14 mouse cellular contexts compared by ENCODE assay signal in genomic region chr5:15933017-15933416, GRCm38 (mm10). TPM values are rescaled to one million over a fixed set of nuclear protein-coding genes. Genes with fewer than 3 reads are reported as not detected.
DNase-seq lines count a peak whose midpoint lies in the region; ATAC-seq lines count a peak whose summit lies in the region.
"Had no signal": no experiment of that assay in that cellular context is flagged by ENCODE, and none has a peak within 500 bp of the region (broad histone marks: within the 10 kb centered on the region; RNA-seq: fewer than 3 reads in every experiment).

No protein-coding gene starts in this region.

- no peak overlapping the region for H3K27ac ChIP-seq in limb, embryonic 12.5 days
- no peak overlapping the region for H3K27ac ChIP-seq in limb, embryonic 10.5 days
- H3K27ac ChIP-seq in hindbrain, embryonic 11.5 days (ENCODE audit: low read depth, low read length): no peak overlapping the region
- H3K27ac ChIP-seq in midbrain, embryonic 14.5 days (replicated peaks; ENCODE audit: low read depth, low read length): peak overlapping the region; percentile 98

- no peak overlapping the region for H3K4me3 ChIP-seq in limb, embryonic 12.5 days (replicated peaks)
- H3K4me3 ChIP-seq in limb, embryonic 10.5 days: no peak overlapping the region
- H3K4me3 ChIP-seq in hindbrain, embryonic 11.5 days (ENCODE audit: low read depth, low read length): no peak overlapping the region
- H3K4me3 ChIP-seq in midbrain, embryonic 14.5 days (replicated peaks; ENCODE audit: low read depth, low read length): peak overlapping the region; percentile 60
- H3K4me3 ChIP-seq: erythroblast, embryonic 14.5 days had no signal

- no peaks in the 10 kb centered on the region; the same call in 1 of the 2 replicates for H3K27me3 ChIP-seq in limb, embryonic 12.5 days
- peaks cover 26% of the 10 kb centered on the region for H3K27me3 ChIP-seq in limb, embryonic 10.5 days (ENCODE audit: low read depth, poor library complexity, severe bottlenecking)
- H3K27me3 ChIP-seq in hindbrain, embryonic 11.5 days (ENCODE audit: control insufficient read depth, insufficient read depth, low read length): peaks cover 34% of the 10 kb centered on the region
- peaks cover 31% of the 10 kb centered on the region for H3K27me3 ChIP-seq in midbrain, embryonic 14.5 days (ENCODE audit: control insufficient read depth, insufficient read depth, low read length)
- H3K27me3 ChIP-seq: CH12.LX had no signal

- no peaks in the 10 kb centered on the region for H3K9me3 ChIP-seq in limb, embryonic 12.5 days
- H3K9me3 ChIP-seq in limb, embryonic 10.5 days (replicated peaks): no peaks in the 10 kb centered on the region
- no peaks in the 10 kb centered on the region for H3K9me3 ChIP-seq in hindbrain, embryonic 11.5 days (ENCODE audit: control insufficient read depth, low read length)
- no peaks in the 10 kb centered on the region for H3K9me3 ChIP-seq in midbrain, embryonic 14.5 days (ENCODE audit: control insufficient read depth, low read length)

- H3K4me1 ChIP-seq in limb, embryonic 12.5 days (replicated peaks): peaks cover 17% of the 10 kb centered on the region
- peaks cover 25% of the 10 kb centered on the region for H3K4me1 ChIP-seq in limb, embryonic 10.5 days
- H3K4me1 ChIP-seq in hindbrain, embryonic 11.5 days (replicated peaks; ENCODE audit: control insufficient read depth, insufficient read depth, low read length): no peaks in the 10 kb centered on the region
- H3K4me1 ChIP-seq in midbrain, embryonic 14.5 days (ENCODE audit: control insufficient read depth, insufficient read depth, low read length): no peaks in the 10 kb centered on the region

- H3K9ac ChIP-seq in limb, embryonic 12.5 days (replicated peaks): no peak overlapping the region
- no peak overlapping the region for H3K9ac ChIP-seq in hindbrain, embryonic 11.5 days (ENCODE audit: low read depth, low read length)
- H3K9ac ChIP-seq in midbrain, embryonic 14.5 days (replicated peaks; ENCODE audit: low read length): peak overlapping the region; percentile 93; the same call in 1 of the 2 replicates

- no peak for ATAC-seq in limb, embryonic 12.5 days (ENCODE audit: insufficient number of reproducible peaks, insufficient read depth, low FRiP score, low TSS enrichment, low read depth)
- ATAC-seq in hindbrain, embryonic 11.5 days (ENCODE audit: low FRiP score): no peak
- ATAC-seq in midbrain, embryonic 14.5 days (ENCODE audit: low FRiP score, low TSS enrichment): no peak

- peak overlapping the region; percentile 70; the same call in 1 of the 2 replicates for H3K4me2 ChIP-seq in limb, embryonic 12.5 days
- H3K4me2 ChIP-seq in hindbrain, embryonic 11.5 days (replicated peaks; ENCODE audit: low read depth, low read length): no peak overlapping the region; the same call in 1 of the 2 replicates
- peak overlapping the region; percentile 73 for H3K4me2 ChIP-seq in midbrain, embryonic 14.5 days (ENCODE audit: low read length)

- H3K36me3 ChIP-seq in limb, embryonic 12.5 days: no peaks in the 10 kb centered on the region
- no peaks in the 10 kb centered on the region for H3K36me3 ChIP-seq in limb, embryonic 10.5 days
- no peaks in the 10 kb centered on the region for H3K36me3 ChIP-seq in hindbrain, embryonic 11.5 days (ENCODE audit: control insufficient read depth, insufficient read depth, low read length)
- H3K36me3 ChIP-seq in midbrain, embryonic 14.5 days (ENCODE audit: control insufficient read depth, insufficient read depth, low read length): no peaks in the 10 kb centered on the region

- no peak for DNase-seq in limb, embryonic 10.5 days (ENCODE audit: low spot score)
- DNase-seq in hindbrain, embryonic 11.5 days (ENCODE audit: low spot score): peak; percentile 35
- peak; percentile 55 for DNase-seq in midbrain, embryonic 14.5 days
- no peak for DNase-seq in right cerebral cortex, postnatal 25 days
- no peak for DNase-seq in c-Kit-positive CD71-positive TER-119-positive erythroid progenitor cells, embryonic 14.5 days (ENCODE audit: low spot score)
- DNase-seq in frontal cortex, adult 2 months (ENCODE audit: extremely low spot score in 1 of 2, low spot score in 1 of 2): no peak
- DNase-seq in urinary bladder, adult 18-20 months (ENCODE audit: low spot score in 2 of 2): no peak
- DNase-seq: heart, adult 11 months; heart, postnatal 4 days; kidney, postnatal 36 days; lung, adult 2 months had no signal

- 26% methylated on average over 6 of the region's 6 CpGs for WGBS in limb, embryonic 12.5 days
- WGBS in limb, embryonic 10.5 days: 21% methylated on average over 6 of the region's 6 CpGs
- WGBS in hindbrain, embryonic 11.5 days: 7% methylated on average over 6 of the region's 6 CpGs
- 6% methylated on average over 6 of the region's 6 CpGs for WGBS in midbrain, embryonic 14.5 days

RNA-seq across cellular contexts. Expression of gene Cacna2d1, which starts 1.5 kb away (rescaled TPM):
- polyA plus RNA-seq in limb, embryonic 12.5 days (2016; fragmentation: Nextera tagmentation; extraction: Ambion mirVana): 19.5 and 20.5 TPM in 2 replicates
- polyA plus RNA-seq in limb, embryonic 10.5 days (2016; fragmentation: Nextera tagmentation; extraction: Ambion mirVana): 4.9 and 7.0 TPM in 2 replicates
- 24.9 and 26.5 TPM in 2 replicates for polyA plus RNA-seq in hindbrain, embryonic 11.5 days (2014; fragmentation: Nextera tagmentation; extraction: Ambion mirVana)
- polyA plus RNA-seq in midbrain, embryonic 14.5 days (2014; fragmentation: Nextera tagmentation; extraction: Ambion mirVana): 46.3 and 52.9 TPM in 2 replicates
- 87.5 and 94.9 TPM in 2 replicates for polyA plus RNA-seq in frontal cortex, adult 2 months (2012; rRNA removed)
- polyA plus RNA-seq: erythroblast, embryonic 14.5 days had no signal

Comparison
In these comparisons a context has a peak if more than half of its experiments do, and no peak if none do; other contexts are left out.
1. DNase-seq: peak in hindbrain, embryonic 11.5 days (single experiment) and midbrain, embryonic 14.5 days (single experiment); none in limb, embryonic 10.5 days (single experiment), right cerebral cortex, postnatal 25 days (single experiment), c-Kit-positive CD71-positive TER-119-positive erythroid progenitor cells, embryonic 14.5 days (single experiment), frontal cortex, adult 2 months (0 of 2) and urinary bladder, adult 18-20 months (0 of 2).